Mouse (Mus musculus) MEL (cell line): ENCODE results near the gene Per1. TPM values are rescaled to one million over a fixed set of nuclear protein-coding genes. Genes with fewer than 3 reads are reported as not detected.

Experiments used
- DNase-seq: peaks from one replicate; pipeline ENCODE4 v3.0.0; 2011; ENCODE audit warnings: low read depth, low spot score
- H3K27ac ChIP-seq: 2 replicates; pipeline ENCODE4 v1.5.1; 2012; ENCODE audit warnings: low read depth, mild to moderate bottlenecking, control low read depth, low read length, moderate library complexity; ENCODE audit not compliant: control insufficient read depth
- H3K27me3 ChIP-seq, 2 experiments: fragments of 150-350 bp in 1 of 2; sonication (generic) in 1 of 2; 2 replicates each; pipeline ENCODE4 v1.6.1; 2012; ENCODE audit warnings: low read length in 2 of 2, mild to moderate bottlenecking in 2 of 2, improper control_type of control experiment in 1 of 2, moderate library complexity in 1 of 2; ENCODE audit not compliant: insufficient read depth in 2 of 2, control insufficient read depth in 1 of 2
- H3K36me3 ChIP-seq, 2 experiments: 2 replicates each; pipeline ENCODE4 v1.6.1; 2012 to 2014; ENCODE audit warnings: low read length in 2 of 2, improper control_type of control experiment in 1 of 2, inconsistent platforms in 1 of 2, mild to moderate bottlenecking in 1 of 2; ENCODE audit not compliant: insufficient read depth in 2 of 2, control insufficient read depth in 1 of 2
- H3K4me1 ChIP-seq, 2 experiments: fragments of 150-350 bp in 1 of 2; sonication (generic) in 1 of 2; 2 replicates each; pipeline ENCODE4 v1.6.1; 2012; ENCODE audit warnings: low read length in 2 of 2, improper control_type of control experiment in 1 of 2, mild to moderate bottlenecking in 1 of 2; ENCODE audit not compliant: insufficient read depth in 2 of 2, control insufficient read depth in 1 of 2
- H3K4me3 ChIP-seq, 2 experiments: fragments of 150-350 bp in 1 of 2; sonication (generic) in 1 of 2; 2 replicates each; pipeline ENCODE4 v1.5.1; 2012; ENCODE audit warnings: low read depth in 2 of 2, low read length in 2 of 2, mild to moderate bottlenecking in 2 of 2, moderate library complexity in 2 of 2, control low read depth in 1 of 2, improper control_type of control experiment in 1 of 2; ENCODE audit not compliant: control insufficient read depth in 1 of 2, insufficient read depth in 1 of 2
- H3K79me2 ChIP-seq: 2 replicates; pipeline ENCODE4 v1.6.1; 2012; ENCODE audit warnings: mild to moderate bottlenecking, low read length, moderate library complexity; ENCODE audit not compliant: control insufficient read depth, poor library complexity, insufficient read depth
- H3K9ac ChIP-seq: 2 replicates; pipeline ENCODE4 v1.6.1; 2012; ENCODE audit warnings: low read depth, mild to moderate bottlenecking, control low read depth, low read length, moderate library complexity; ENCODE audit not compliant: control insufficient read depth, poor library complexity, severe bottlenecking
- H3K9me3 ChIP-seq: fragments of 150-350 bp; sonication (generic); replicated peaks from 2 replicates; pipeline ENCODE4 v1.6.1; 2012; ENCODE audit warnings: mild to moderate bottlenecking, low read length, improper control_type of control experiment, moderate library complexity; ENCODE audit not compliant: insufficient read depth
- CHD1 ChIP-seq: IDR thresholded peaks from 2 replicates; pipeline ENCODE4 v1.6.1; 2012; ENCODE audit warnings: low read depth, mild to moderate bottlenecking, inconsistent platforms, low read length, improper control_type of control experiment
- CHD2 ChIP-seq: IDR thresholded peaks from 2 replicates; pipeline ENCODE4 v1.6.1; 2011; ENCODE audit warnings: low read length, improper control_type of control experiment
- JUND ChIP-seq: IDR thresholded peaks from 2 replicates; pipeline ENCODE4 v1.6.1; 2011; ENCODE audit warnings: low read depth, mild to moderate bottlenecking, improper control_type of control experiment, low read length
- MAX ChIP-seq: IDR thresholded peaks from 2 replicates; pipeline ENCODE4 v1.6.1; 2011; ENCODE audit warnings: low read length, improper control_type of control experiment
- MXI1 ChIP-seq: IDR thresholded peaks from 2 replicates; pipeline ENCODE4 v1.6.1; 2011; ENCODE audit warnings: mild to moderate bottlenecking, low read depth, low read length, improper control_type of control experiment
- MYC ChIP-seq: IDR thresholded peaks from 2 replicates; pipeline ENCODE4 v1.6.1; 2011; ENCODE audit warnings: low read depth, mild to moderate bottlenecking, low read length, improper control_type of control experiment, moderate library complexity
- NELFE ChIP-seq: IDR thresholded peaks from 2 replicates; pipeline ENCODE4 v1.6.1; 2011; ENCODE audit warnings: low read depth, low read length, improper control_type of control experiment
- NRF1 ChIP-seq: IDR thresholded peaks from 2 replicates; pipeline ENCODE4 v1.6.1; 2014; ENCODE audit warnings: low read depth, mild to moderate bottlenecking, inconsistent platforms, low read length, improper control_type of control experiment, moderate library complexity; ENCODE audit not compliant: poor library complexity, insufficient read depth, severe bottlenecking
- POLR2A ChIP-seq, 2 experiments: IDR thresholded peaks; 2 replicates each; pipeline ENCODE4 v1.6.1; 2011 to 2012; ENCODE audit warnings: low read length in 2 of 2, mild to moderate bottlenecking in 2 of 2, control low read depth in 1 of 2, improper control_type of control experiment in 1 of 2, low read depth in 1 of 2, moderate library complexity in 1 of 2; ENCODE audit not compliant: control insufficient read depth in 1 of 2, insufficient read depth in 1 of 2, poor library complexity in 1 of 2
- RAD21 ChIP-seq: IDR thresholded peaks from 2 replicates; pipeline ENCODE4 v1.6.1; 2011; ENCODE audit warnings: mild to moderate bottlenecking, low read depth, low read length, improper control_type of control experiment
- RCOR1 ChIP-seq: IDR thresholded peaks from 2 replicates; pipeline ENCODE4 v1.6.1; 2012; ENCODE audit warnings: low read depth, mild to moderate bottlenecking, inconsistent platforms, low read length, improper control_type of control experiment
- TCF12 ChIP-seq: IDR thresholded peaks from 2 replicates; pipeline ENCODE4 v1.6.1; 2014; ENCODE audit warnings: low read depth, mild to moderate bottlenecking, inconsistent platforms, low read length, improper control_type of control experiment, moderate library complexity
- USF1 ChIP-seq: IDR thresholded peaks from 2 replicates; pipeline ENCODE4 v1.6.1; 2014; ENCODE audit warnings: low read depth, mild to moderate bottlenecking, inconsistent platforms, low read length, improper control_type of control experiment, moderate library complexity
- ZMIZ1 ChIP-seq: IDR thresholded peaks from 2 replicates; pipeline ENCODE4 v1.6.1; 2012; ENCODE audit warnings: low read depth, mild to moderate bottlenecking, inconsistent platforms, low read length, improper control_type of control experiment, moderate library complexity
- ZNF384 ChIP-seq: IDR thresholded peaks from 2 replicates; pipeline ENCODE4 v1.6.1; 2012; ENCODE audit warnings: low read depth, mild to moderate bottlenecking, inconsistent platforms, low read length, improper control_type of control experiment
- polyA plus RNA-seq, 2 experiments: library from polyadenylated mRNA; stranded (reverse) in 1 of 2; unstranded in 1 of 2; fragments of >175 nt in 1 of 2; fragments of >200 nt in 1 of 2; gene quantifications; 2 replicates each; pipeline versions ENCODE4 v1.2.1 to v1.2.4; 2012; ENCODE audit warnings: low replicate concordance in 2 of 2, low read depth in 1 of 2; ENCODE audit not compliant: insufficient read length in 2 of 2, insufficient read depth in 1 of 2, missing spikeins in 1 of 2
- total RNA-seq: library from RNA; depleted of rRNA; stranded (reverse); fragments of 300-350 nt; gene quantifications from 2 replicates; pipeline ENCODE4 v1.2.3, GENCODE M21; 2012

The Per1 gene
- total and polyA plus RNA-seq, 3 experiments = 4.5 to 34.9 TPM; not detected in 1

- peaks cover 6 to 7% of the 10 kb centered on the region in 2 experiments for H3K36me3 ChIP-seq
- peaks cover 17% of the 10 kb centered on the region for H3K79me2 ChIP-seq
- no peaks in the 10 kb centered on the region for H3K27me3 ChIP-seq
- TF ChIP-seq CHD1 = no peak
- no peak for TF ChIP-seq JUND
- no peak for TF ChIP-seq ZNF384
- no peak for TF ChIP-seq USF1
- TF ChIP-seq RAD21 = no peak
- TF ChIP-seq CHD2 = no peak
- no peak for TF ChIP-seq MAX
- TF ChIP-seq MYC = no peak
- no peak for TF ChIP-seq MXI1
- no peak for TF ChIP-seq POLR2A (IDR thresholded peaks at IDR 0.05; ENCODE audit: control insufficient read depth in 1 of 2, insufficient read depth in 1 of 2, low read depth in 1 of 2, low read length in 2 of 2, poor library complexity in 1 of 2)
- TF ChIP-seq NRF1 = no peak
- DNase-seq = no peak
- no peak overlapping the region for H3K4me3 ChIP-seq
- peaks cover 3 to 16% of the 10 kb centered on the region in 2 experiments; a peak in 3 of 4 replicates for H3K4me1 ChIP-seq
- H3K27ac ChIP-seq = no peak overlapping the region
- H3K9ac ChIP-seq = no peak overlapping the region
- H3K9me3 ChIP-seq = no peaks in the 10 kb centered on the region
Observed at GRCm38 (mm10) chr11:69090367-69090766, 4.7 kb upstream of the Per1 start.

- H3K4me1 ChIP-seq = peaks cover 6 to 16% of the 10 kb centered on the region in 2 experiments; a peak in 3 of 4 replicates
- no peaks in the 10 kb centered on the region for H3K9me3 ChIP-seq
- TF ChIP-seq RCOR1 = no peak
- no peak for TF ChIP-seq TCF12
- no peak for TF ChIP-seq ZMIZ1
- TF ChIP-seq NELFE = no peak
- peak in 1 of 2 experiments; percentile 19; a peak in 1 of 4 replicates for TF ChIP-seq POLR2A (IDR thresholded peaks at IDR 0.05; ENCODE audit: control insufficient read depth in 1 of 2, insufficient read depth in 1 of 2, low read depth in 1 of 2, low read length in 2 of 2, poor library complexity in 1 of 2)
- no peak for TF ChIP-seq MYC
- H3K79me2 ChIP-seq = peaks cover 17% of the 10 kb centered on the region
- H3K4me3 ChIP-seq = no peak overlapping the region
- no peak overlapping the region for H3K9ac ChIP-seq
- no peak overlapping the region for H3K27ac ChIP-seq
- no peak for DNase-seq
- peaks cover 6 to 7% of the 10 kb centered on the region in 2 experiments for H3K36me3 ChIP-seq
- no peaks in the 10 kb centered on the region for H3K27me3 ChIP-seq
Observed at GRCm38 (mm10) chr11:69091566-69092385, 3.2 kb upstream of the Per1 start.
